Mouse (Mus musculus) heart, adult 11 months (tissue): ENCODE results near the gene Sh3rf3.

Experiments used
- DNase-seq: peaks from one replicate; pipeline ENCODE4 v3.0.0; 2022

The Sh3rf3 gene

DNA sequence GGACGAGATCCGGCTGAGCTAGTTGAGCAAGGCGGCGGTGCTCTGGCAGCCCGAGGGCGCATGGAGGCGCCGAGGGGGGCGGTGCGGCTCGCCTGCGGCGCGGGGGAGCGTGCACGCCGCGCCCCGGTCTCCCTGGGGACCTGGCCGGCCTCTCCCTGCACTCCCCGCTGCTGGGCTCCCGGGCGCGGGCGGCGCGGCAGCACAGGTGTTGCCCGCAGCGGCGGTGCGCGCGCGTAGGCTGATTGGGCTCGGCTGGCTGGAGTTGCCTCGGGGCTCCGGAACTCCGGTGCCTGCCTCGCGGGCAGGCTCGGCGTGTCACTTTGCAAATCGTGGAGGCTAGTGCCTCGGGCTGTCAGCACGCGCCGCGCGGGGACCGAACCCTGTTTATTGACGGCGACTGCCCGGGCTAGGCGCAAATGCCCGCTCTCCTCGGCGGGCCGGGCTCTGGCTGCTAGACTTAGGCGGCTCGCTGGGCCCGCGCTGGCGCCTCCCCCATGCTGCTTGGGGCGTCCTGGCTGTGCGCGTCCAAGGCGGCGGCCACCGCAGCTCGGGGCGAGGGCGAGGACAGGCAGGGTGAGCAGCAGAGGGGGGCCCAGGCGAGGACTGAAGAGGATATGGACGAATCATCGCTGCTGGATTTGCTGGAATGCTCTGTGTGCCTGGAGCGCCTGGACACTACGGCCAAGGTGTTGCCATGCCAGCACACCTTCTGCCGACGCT, at the start of gene Sh3rf3:
Sh3rf3 (plus strand) TSS at position 279 of the 720 bp plus-strand sequence.
- DNase-seq = no peak

DNA sequence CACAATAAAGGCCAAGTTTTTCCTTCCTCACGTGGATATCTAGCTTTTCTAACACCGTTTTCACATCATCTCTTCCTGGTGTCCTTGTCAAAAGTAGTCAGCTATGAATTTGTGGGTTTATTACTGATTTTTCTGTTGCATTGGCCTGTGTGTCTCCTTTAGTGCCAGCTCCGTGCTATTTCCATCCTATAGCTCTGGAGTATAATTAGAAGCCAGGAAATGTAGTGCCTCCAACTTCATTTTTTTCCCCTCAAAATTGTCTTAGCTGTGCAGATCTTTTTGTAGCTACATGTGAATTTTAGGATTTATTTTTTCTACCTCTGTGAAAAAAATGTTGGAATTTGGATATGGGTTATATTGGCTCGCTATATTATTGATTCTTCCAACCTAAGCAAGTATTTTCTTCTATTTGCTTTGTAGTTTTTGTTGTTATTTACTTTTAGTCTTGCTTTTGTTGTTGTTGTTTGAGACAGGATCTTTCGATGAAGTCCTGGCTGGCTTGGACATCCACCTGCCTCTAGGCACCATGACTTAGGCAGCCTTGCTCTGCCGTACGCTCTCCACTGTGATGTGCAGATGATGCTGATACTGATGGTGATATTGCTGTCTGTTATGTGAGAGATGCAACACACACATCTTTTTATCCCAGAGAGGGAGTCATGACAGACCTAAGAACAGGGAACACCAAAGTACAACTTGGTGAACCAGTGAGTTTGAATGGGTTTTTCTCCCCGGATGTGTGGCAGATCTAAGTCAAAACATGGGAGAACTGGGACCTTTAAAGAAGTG, 24.5 kb upstream of the Sh3rf3 start:
- peak; percentile 59 for DNase-seq

DNA sequence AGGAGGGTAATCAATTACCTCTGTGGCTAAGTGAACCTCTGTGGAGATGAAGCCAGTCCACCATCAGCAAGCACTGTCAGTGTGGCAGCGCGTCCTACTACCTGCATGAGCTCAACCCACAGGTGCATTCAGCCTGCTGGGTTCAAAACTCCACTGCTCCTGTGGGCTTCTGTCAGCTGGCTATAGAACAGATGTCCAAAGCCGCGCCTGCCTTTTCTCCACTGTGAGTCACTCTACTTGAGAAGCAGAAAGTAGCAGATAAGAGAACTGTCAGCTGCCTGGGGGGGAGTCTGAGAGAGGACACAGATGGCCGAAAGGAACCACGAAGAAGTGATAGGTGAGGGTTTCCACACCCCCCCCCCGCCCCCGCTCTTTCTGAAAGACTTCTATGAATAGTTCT, 15.6 kb upstream of the Sh3rf3 start:
- DNase-seq = peak; percentile 51

DNA sequence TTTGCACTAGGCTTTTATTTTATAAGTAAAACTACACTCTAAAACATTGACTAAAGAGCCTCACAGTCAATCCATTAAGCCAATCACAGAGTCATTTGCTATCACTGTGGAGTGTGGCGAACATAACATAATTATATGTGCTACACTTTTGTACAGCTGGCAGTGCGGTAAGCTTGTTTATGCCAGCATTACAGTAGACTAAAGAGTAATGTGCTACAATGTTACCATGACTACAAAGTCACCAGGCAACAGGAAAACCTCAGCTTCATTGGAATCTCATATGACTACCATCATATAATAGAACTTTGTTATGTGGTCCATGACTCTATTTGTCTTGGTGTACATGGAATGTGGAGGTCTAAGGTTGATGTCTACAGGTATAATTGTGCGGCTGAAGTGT, 15.0 kb upstream of the Sh3rf3 start:
- DNase-seq = no peak

DNA sequence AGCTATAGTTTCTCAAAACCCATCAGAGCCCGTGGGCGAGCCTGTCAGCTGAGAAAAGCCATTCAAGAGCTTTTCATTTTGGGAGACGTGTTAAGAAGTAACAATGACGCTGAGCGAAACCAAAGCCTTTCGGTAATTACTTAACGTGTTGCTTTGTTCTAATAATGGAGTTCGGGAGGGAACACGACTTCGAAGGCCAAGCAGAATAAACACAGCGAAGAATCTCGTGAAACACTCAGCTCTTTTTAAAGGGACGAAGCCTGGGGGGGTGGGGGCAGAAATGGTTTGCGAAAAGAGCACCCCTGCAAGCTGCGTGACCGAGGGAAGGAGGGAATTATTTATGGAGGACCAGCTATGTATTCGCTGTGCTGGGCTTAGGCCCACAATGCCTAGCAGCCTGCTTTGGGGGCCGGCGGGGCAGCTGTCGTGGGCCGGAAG, 12.1 kb upstream of the Sh3rf3 start:
- peak; percentile 61 for DNase-seq

DNA sequence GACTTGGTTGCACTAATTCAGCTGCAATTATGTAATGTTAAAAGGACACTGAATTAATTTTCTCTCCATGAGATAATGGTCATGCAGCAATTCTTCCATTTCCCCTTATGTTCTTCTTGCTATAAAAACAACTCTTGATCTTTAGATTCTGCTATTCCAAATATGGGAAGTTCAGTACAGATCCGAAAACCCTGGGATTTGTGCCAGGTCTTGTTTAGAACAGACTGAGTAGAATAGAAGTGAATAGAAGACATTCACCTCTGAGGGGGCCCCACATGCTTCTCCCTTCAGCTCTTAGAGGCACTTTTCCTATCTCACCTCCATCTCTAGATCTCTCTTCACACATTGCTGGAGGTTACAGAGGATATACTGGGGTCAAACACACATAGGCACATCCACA, 10.8 kb upstream of the Sh3rf3 start:
- no peak for DNase-seq

DNA sequence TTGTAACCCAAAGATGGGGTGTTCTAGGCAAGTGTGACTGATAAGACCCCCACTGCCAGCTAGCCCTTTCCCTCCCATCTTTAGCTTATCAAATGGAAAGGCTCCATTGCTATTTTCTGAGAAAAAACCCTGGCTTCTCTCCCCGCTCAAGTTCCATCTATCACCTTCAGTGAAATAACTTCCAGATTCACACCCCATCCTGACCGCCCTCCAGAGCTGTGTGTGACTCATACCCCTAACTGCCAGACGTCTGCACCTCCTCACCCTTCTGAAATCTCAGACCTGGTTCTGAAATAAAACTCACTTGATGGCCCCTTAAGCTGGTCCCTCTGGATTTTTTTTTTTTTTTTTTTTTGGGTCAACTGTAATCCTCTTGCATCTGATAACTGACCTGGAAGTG, 5.2 kb upstream of the Sh3rf3 start:
- DNase-seq = peak; percentile 55

DNA sequence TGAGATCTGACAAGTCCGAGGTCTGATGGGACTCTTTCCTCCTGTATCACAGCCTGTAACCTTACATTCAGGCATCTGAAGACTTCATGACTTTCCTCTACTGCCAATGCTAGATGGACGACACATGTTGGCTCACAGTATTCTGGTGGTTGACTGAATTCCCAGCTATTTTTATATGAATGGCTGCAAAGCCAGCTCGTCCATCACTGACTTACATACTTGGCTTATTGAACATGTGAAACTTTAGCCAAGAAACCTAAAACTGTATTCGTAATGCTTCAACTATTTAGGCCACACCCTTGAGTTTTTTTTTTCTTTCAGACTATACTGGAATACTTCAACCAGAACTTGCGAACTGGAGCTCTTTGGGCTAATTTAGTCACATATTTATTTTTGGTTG, 3.0 kb upstream of the Sh3rf3 start:
- peak; percentile 55 for DNase-seq

DNA sequence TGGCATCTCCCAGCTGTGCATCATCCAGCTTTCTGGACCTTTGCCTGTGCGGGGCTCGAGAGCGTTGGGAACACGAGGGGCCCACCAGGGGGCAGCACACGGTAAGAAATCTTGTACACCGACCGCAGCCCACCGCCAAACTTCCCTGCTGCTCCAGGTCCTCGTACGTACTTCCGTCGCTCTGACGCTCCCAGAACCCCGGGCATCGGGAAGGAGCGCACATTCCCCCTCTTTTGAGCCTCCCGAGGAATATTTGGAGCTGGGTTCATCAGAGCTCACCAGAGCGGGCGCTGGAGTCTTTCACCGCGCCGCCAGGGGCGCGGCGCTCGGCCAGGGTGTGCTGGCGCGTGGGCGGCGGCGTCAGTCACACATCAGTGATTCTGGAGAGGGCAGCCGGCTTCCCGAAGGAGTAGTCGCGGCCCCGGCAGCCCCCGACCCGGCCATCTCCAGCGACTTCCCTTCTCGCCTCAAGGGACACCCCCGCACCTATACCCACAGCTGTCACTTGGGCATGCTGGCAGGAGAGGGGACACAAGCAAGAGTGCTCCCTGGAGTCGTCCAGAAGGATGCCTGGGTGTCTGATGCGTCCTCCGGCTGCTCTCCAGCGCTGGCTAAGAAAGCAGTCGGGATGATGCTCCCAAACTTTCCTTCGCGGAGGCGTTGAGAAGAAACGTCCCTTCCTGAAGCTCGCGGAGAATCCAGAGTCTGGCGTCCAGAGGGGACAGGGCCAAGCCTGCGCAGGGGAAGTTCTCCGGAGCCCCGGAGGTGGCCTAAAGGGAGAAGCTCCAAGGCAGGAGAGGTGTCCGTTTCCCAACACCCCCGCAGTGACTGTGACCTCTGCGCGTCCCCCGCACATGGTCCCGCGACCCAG, 714 bp upstream of the Sh3rf3 start:
- peak; percentile 96 for DNase-seq

DNA sequence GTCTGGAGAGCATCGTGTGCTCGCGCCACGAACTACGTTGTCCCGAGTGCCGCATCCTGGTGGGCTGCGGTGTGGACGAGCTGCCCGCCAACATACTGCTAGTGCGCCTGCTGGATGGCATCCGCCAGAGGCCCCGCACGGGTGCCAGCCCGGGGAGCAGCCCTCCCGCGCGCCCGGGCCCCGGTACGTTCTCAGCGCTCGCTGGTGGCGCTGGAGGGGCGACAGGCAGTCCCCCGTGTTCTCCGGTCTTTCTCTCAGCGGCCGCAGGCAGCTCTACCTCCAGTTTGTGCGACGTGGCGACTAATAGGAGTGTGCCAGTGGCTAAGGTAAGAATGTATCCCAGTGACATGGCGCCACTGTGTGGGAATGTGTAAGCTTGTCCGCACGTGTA, 637 bp downstream of the Sh3rf3 start:
- DNase-seq = peak; percentile 85

DNA sequence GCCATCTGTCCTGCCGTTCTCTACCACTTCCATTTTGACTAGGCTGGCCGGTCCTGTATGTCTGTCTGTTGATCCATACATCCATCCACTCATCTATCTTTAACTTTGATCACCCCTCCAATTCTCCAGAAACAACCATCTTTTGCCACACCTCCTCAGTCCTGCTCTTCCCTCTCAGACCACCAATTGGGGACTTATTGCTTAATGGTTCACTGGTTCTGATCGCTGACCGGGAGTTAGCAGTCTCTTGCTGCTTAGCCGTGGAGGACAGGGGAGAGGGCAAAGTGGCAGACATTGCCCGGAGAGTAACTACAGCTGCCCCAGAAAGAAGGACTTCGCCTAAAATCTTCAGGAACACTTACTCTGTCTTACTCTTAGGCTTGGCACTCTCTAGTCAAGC, 1.3 kb downstream of the Sh3rf3 start:
- DNase-seq = peak; percentile 78

DNA sequence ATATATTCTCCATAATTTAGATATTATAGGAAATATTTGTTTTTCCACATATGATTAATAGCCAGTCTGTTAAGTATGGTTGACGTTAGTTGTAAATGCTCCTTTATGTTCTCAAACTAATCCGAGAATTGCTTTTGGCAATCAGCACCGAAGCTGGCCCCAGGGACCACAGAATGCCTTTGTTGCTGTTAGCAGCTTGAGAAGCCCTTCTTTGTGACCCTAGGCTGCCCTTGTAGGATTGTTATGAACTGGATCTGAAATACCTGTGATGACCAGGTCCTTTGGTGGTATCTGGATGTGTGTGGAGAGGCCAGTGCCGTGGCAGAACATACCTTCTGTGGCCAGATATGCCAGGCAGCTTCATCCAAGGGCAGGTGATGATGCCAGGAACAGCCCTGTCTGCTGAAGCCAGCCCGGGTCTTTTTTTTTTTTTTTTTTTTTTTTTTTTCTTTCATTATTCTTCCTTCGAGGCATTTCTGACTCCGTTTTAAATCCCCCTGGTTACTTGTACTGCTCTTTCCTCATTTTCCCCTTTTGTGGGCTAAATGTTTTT, 10.9 kb downstream of the Sh3rf3 start:
- peak; percentile 70 for DNase-seq

DNA sequence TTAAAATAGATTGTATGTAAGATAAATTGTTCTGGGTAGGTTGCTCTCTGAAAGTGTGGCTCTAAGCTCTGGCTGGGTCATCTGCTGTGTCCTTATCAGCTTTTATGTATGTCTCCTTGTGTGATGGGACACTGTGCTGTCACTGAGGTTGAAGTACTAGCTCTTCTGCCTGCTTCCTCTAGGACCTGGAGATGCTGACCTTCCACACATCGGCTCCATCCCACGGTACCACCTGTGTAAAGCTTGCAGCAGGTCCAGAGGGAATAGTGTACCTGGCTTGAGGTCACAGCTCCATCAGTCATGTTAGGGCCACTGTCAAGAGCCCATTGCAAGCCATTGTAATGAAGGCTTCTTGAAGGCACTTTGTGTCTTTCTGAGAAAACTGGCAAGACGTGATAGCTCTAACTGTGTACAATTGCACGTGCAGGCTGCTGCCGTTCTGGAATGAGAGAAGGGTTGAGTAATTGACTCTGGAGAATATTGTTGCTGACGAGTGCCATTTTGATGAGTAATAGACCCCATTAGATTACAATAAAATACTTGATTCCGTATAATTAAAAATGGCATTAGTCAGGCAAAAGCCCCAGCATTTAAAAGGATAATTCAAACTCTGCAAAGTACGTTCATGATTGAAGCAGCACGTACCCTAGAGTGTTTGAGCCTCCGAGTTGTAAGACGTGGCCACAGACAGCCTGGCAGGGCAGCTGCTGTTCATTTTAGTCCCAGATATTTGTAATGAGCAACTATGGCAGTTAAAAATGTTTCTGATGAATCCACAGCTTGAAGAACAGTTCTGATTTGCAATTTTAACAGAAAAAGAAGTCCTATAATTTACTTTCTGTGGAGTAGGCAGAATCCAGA, 16.3 kb downstream of the Sh3rf3 start:
- peak; percentile 58 for DNase-seq

DNA sequence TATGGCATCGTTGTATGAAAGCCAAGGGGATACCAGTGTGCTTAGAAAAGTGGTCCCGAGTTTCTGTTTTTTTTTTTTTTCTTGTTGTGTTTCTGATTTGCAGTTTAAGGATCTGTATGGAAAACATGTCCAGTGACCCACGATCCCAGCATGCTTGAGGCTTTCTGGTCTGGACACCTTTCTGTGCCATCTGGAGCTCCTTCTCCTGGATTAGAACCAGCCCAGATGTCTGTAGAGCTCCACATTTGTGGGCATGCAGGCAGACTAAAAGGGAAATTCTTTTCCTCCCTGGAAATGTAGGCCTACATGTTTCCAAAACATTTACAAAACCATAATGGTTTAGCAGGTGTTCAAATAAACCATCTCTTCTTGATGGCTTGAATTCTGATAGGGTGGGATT, 20.0 kb downstream of the Sh3rf3 start:
- no peak for DNase-seq

DNA sequence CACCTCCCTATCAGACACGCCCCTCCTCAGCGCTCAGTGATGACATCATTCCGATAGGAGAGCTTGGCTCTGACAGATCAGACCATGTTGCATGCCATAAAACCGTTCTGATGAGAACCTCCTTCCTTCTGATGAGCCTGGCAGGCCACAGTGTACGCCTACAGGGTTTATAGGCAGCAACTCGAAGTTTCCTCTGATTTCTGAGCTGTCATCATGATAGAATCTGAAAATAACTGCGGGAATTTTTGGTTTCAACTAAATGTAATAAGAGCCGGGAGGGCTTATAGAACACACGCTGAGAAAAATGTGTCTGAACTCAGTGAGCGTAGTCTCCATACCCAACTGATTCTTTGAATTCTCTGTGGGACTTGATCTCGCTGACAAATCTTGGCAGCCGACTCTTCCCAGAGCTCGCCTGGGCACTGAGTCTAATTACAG, 20.6 kb downstream of the Sh3rf3 start:
- peak; percentile 81 for DNase-seq

DNA sequence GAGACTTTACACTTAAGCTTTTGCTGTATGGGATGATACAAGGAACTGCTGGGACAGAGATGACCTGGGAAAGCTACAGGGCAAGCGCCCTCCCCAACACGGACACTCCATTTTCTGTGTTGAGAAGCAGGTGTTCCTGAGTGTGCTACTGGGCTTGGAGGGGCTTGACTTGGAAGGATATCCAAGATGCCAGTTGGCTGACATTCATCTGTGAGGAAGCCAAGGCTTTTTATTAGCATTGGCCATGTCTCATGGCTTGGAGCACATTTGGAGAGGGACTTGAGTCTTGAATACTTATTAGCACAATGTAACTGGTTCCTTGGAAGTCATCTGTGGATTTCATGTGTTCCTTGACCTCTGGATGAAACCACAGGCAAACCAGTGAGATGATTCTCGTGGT, 23.2 kb downstream of the Sh3rf3 start:
- DNase-seq = no peak

DNA sequence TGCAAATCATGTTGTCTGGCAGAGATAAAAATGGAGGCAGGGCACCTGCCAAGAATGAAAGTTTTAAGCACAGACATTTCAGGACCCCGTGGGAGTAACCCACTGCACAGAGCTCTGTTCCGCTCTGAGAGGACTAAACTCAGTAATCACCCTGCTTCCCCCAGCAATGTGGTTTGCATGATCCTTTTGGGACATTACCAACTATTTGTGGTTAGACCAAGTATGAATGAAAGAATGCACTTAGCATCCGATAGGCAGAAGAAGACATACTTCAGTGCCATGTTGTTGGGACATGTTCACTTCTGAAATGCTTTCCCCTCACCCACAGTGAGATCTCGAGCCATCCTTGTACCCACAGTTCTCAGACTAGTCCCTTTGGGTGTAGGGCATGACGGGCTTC, 24.3 kb downstream of the Sh3rf3 start:
- no peak for DNase-seq

DNA sequence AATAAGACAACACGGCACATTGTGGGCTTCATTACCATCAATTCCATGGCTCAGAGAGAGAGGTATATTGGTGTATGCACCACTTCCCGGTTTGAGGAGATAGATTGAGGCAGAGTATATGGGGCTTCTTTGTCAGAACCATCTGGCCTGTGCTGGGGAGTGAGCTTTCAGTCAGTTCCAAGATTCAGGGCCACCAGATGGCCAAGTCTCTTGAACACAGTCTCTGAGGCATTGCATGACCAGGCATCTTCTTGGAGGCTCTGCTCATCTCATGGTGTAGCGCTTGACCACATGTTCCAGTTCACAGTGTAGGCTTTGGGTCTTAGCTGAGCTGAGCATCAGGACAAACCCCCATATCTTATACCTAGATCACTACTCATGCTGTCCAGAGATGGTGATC, 28.8 kb downstream of the Sh3rf3 start:
- DNase-seq = peak; percentile 70

DNA sequence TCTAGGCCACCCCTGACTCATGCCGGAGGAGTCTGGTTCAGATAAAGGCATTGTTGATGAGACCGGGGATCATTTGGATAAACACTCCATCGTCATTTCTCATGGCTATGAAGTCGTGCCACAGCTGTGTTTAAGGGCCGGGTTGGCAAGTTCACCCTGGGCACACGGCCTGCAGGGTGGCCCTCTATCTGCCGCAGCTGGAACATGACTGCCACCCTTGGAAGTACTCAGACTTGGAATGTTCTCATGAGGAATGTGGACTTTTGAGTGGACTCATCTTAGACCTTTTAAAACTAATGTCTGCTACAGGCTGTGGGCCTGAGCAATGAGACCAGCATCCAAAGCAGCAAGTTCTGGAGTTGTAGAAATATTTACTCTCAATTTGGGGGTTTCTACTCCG, 29.9 kb downstream of the Sh3rf3 start:
- DNase-seq = peak; percentile 67

DNA sequence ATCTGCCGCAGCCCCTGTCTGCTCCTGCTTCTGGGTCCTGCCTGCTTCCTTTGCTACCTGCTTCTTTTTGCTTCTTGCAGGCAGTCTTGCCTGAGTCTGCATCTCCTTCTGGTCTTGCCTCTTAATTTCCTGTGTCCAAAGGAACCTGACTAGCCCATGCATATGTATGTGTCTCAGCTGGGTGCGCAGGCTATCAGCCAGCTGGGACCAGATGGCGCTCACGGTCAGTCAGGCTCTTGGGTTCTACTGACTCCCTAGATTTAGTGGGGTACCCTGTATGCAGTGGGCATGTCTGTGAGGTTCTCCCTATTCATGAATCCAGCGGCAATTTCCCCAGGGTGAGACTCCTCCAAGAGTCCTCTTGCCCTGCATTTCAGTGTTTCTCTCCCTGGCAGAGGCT, 35.0 kb downstream of the Sh3rf3 start:
- peak; percentile 64 for DNase-seq

DNA sequence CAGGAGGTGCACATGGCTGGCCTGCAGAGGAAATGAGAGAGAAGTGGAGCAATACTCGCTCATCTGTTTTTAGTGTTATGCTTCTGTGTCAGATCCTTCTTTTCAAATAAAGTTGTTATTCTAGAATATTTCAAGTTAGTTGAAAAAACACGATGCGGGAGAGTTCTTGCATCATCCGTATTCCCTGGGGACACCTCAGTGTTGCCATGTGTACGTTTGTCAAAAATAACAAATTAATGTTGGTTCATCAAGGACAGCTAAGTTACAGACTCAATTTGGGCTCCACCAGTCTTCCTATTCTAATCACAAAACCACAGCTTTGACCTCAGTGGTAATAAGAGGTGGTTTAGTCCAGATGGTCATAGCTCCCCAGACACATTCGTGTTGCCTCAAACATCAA, 35.4 kb downstream of the Sh3rf3 start:
- no peak for DNase-seq

DNA sequence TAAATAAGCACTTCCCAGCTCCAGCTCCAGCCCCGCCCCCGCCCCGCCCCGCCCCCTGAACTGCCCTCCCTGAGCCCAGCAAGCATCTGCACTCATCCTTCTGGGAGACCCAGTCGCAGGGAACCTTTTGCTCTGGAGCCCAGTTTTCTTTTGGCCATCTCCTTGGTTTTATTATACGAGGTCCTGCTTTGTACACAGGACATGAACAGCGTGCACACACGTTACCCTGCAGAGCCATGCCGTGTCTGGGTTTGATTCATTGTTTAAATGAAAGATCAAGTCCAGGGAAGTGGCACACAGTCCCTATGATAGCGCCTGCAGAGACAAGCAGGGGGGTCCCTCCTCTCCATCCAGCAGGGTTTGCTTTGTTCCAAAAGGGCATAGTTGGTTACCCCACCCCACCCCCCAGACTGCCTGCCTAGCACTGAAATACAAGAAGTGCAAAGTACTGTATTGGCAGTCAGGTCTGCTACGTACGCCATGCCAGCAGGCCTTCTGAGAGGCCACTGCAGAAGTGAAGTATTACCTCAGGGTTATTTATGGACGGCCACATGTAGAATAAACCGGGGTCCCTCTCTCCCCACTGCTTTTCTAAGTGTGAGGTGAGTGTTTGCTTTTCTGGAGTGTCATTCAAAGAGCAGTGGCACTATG, 41.5 kb downstream of the Sh3rf3 start:
- no peak for DNase-seq
